Mouse (Mus musculus): ENCODE results near the gene Ahsa1. TPM values are rescaled to one million over a fixed set of nuclear protein-coding genes. Genes with fewer than 3 reads are reported as not detected.

Gene Ahsa1
- polyA plus RNA-seq, 1 experiment from 2014 or later = 216 TPM

GRCm38 (mm10) chr12:87317951-87318350 lies 51.7 kb downstream of the Ahsa1 start:
- no peaks in the 10 kb centered on the region for H3K9me3 ChIP-seq (replicated peaks)
- H3K27ac ChIP-seq = no peak overlapping the region
- no peaks in the 10 kb centered on the region for H3K36me3 ChIP-seq (ENCODE audit: poor library complexity, severe bottlenecking)
- no peaks in the 10 kb centered on the region for H3K27me3 ChIP-seq
- ATAC-seq = no peak
- H3K4me3 ChIP-seq = no peak overlapping the region
- no peaks in the 10 kb centered on the region for H3K4me1 ChIP-seq
- H3K4me2 ChIP-seq = no peak overlapping the region
- no peak overlapping the region for H3K9ac ChIP-seq
- 38% methylated on average over 1 of the region's 1 CpGs for WGBS

- H3K4me2 ChIP-seq = no peak overlapping the region
- H3K27ac ChIP-seq = no peak overlapping the region
- no peak overlapping the region for H3K9ac ChIP-seq
- no peaks in the 10 kb centered on the region for H3K9me3 ChIP-seq (replicated peaks)
- H3K4me3 ChIP-seq = no peak overlapping the region
- WGBS = 85% methylated on average over 3 of the region's 3 CpGs
- no peaks in the 10 kb centered on the region for H3K36me3 ChIP-seq (ENCODE audit: poor library complexity, severe bottlenecking)
- H3K4me1 ChIP-seq = no peaks in the 10 kb centered on the region
- no peaks in the 10 kb centered on the region for H3K27me3 ChIP-seq
- ATAC-seq = no peak
Measured at GRCm38 (mm10) chr12:87319229-87319628, 53.0 kb downstream of the Ahsa1 start.

Small RNAs within 50 kb of the gene (microRNA-seq; reads per million reads assigned to microRNA genes)
- not detected for gene Gm47293

Other genes starting within 250 kb of the Ahsa1 start
- 1.6 and 2.2 TPM in 2 replicates for gene Tmem63c, start 245.1 kb upstream of the Ahsa1 start, polyA plus RNA-seq (2015; fragmentation: Nextera tagmentation; extraction: Ambion mirVana)
- 0.66 and 1.0 TPM in 2 replicates for gene Ngb, start 163.9 kb upstream of the Ahsa1 start, polyA plus RNA-seq (2015; fragmentation: Nextera tagmentation; extraction: Ambion mirVana)
- 27.2 and 29.5 TPM in 2 replicates for gene Gstz1, start 119.3 kb upstream of the Ahsa1 start, polyA plus RNA-seq (2015; fragmentation: Nextera tagmentation; extraction: Ambion mirVana)
- gene Pomt2, start 118.5 kb upstream of the Ahsa1 start, polyA plus RNA-seq (2015; fragmentation: Nextera tagmentation; extraction: Ambion mirVana) = 10.5 and 12.0 TPM in 2 replicates
- 1.3 and 2.5 TPM in 2 replicates for gene Samd15, start 66.8 kb upstream of the Ahsa1 start, polyA plus RNA-seq (2015; fragmentation: Nextera tagmentation; extraction: Ambion mirVana)
- gene Tmed8, start 66.0 kb upstream of the Ahsa1 start, polyA plus RNA-seq (2015; fragmentation: Nextera tagmentation; extraction: Ambion mirVana) = 2.6 and 3.5 TPM in 2 replicates
- gene Noxred1, start 27.7 kb upstream of the Ahsa1 start, polyA plus RNA-seq (2015; fragmentation: Nextera tagmentation; extraction: Ambion mirVana) = 1.5 and 1.6 TPM in 2 replicates
- gene Vipas39, start 223 bp upstream of the Ahsa1 start, polyA plus RNA-seq (2015; fragmentation: Nextera tagmentation; extraction: Ambion mirVana) = 68.8 and 73.3 TPM in 2 replicates
- gene Ism2, start 33.2 kb downstream of the Ahsa1 start, polyA plus RNA-seq (2015; fragmentation: Nextera tagmentation; extraction: Ambion mirVana) = 1.5 and 2.6 TPM in 2 replicates
- 50.1 and 50.6 TPM in 2 replicates for gene Sptlc2, start 121.9 kb downstream of the Ahsa1 start, polyA plus RNA-seq (2015; fragmentation: Nextera tagmentation; extraction: Ambion mirVana)
- 327 and 345 TPM in 2 replicates for gene Slirp, start 177.4 kb downstream of the Ahsa1 start, polyA plus RNA-seq (2015; fragmentation: Nextera tagmentation; extraction: Ambion mirVana)
- gene Alkbh1, start 177.5 kb downstream of the Ahsa1 start, polyA plus RNA-seq (2015; fragmentation: Nextera tagmentation; extraction: Ambion mirVana) = 47.2 and 56.5 TPM in 2 replicates
- gene Snw1, start 205.8 kb downstream of the Ahsa1 start, polyA plus RNA-seq (2015; fragmentation: Nextera tagmentation; extraction: Ambion mirVana) = 146 and 151 TPM in 2 replicates
- not detected in 2 replicates for gene Gm5788, start 228.2 kb downstream of the Ahsa1 start, polyA plus RNA-seq (2015; fragmentation: Nextera tagmentation; extraction: Ambion mirVana)
- gene Gm8300, start 247.8 kb downstream of the Ahsa1 start, polyA plus RNA-seq (2015; fragmentation: Nextera tagmentation; extraction: Ambion mirVana) = not detected in 2 replicates

All from forebrain, embryonic 13.5 days (tissue).